In genomic region chr8:88417307-88418095, GRCm38 (mm10) we compare ENCODE assay signal across 11 mouse cellular contexts. TPM values are rescaled to one million over a fixed set of nuclear protein-coding genes. Genes with fewer than 3 reads are reported as not detected.
DNase-seq lines count a peak whose midpoint lies in the region; ATAC-seq and TF ChIP-seq lines count a peak whose summit lies in the region.
"Had no signal": no experiment of that assay in that cellular context is flagged by ENCODE, and none has a peak within 500 bp of the region (broad histone marks: within the 10 kb centered on the region; RNA-seq: fewer than 3 reads in every experiment).

No protein-coding gene starts in this region.

- 35% methylated on average over 13 of the region's 13 CpGs for WGBS in midbrain, embryonic 14.5 days
- 42% methylated on average over 13 of the region's 13 CpGs for WGBS in midbrain, embryonic 11.5 days
- 20% methylated on average over 13 of the region's 13 CpGs for WGBS in forebrain, embryonic 16.5 days
- 71% methylated on average over 13 of the region's 13 CpGs for WGBS in stomach, postnatal 0 days

- 0 out of 2 replicates have a peak, but pooled peaks cover 4% of the 10 kb centered on the region for H3K4me1 ChIP-seq in midbrain, embryonic 14.5 days (ENCODE audit: control insufficient read depth, insufficient read depth, low read length)
- H3K4me1 ChIP-seq in midbrain, embryonic 11.5 days (ENCODE audit: control insufficient read depth, insufficient read depth, low read length): no peaks in the 10 kb centered on the region
- H3K4me1 ChIP-seq in forebrain, embryonic 16.5 days (replicated peaks; ENCODE audit: control insufficient read depth, insufficient read depth, low read length): peaks cover 9% of the 10 kb centered on the region
- no peaks in the 10 kb centered on the region for H3K4me1 ChIP-seq in stomach, postnatal 0 days (replicated peaks; ENCODE audit: control insufficient read depth, insufficient read depth)

- no peak for TF ChIP-seq EP300 in stomach, postnatal 0 days (optimal IDR thresholded peaks at IDR 0.05)

- no peak overlapping the region for H3K9ac ChIP-seq in midbrain, embryonic 14.5 days (replicated peaks; ENCODE audit: low read length)
- H3K9ac ChIP-seq in midbrain, embryonic 11.5 days (ENCODE audit: low read length): no peak overlapping the region
- H3K9ac ChIP-seq in forebrain, embryonic 16.5 days (replicated peaks; ENCODE audit: low read depth, low read length): no peak overlapping the region
- H3K9ac ChIP-seq in stomach, postnatal 0 days (ENCODE audit: low read length): no peak overlapping the region
- H3K9ac ChIP-seq: liver, embryonic 14.5 days had no signal

- no peak overlapping the region for H3K27ac ChIP-seq in midbrain, embryonic 14.5 days (replicated peaks; ENCODE audit: low read depth, low read length)
- no peak overlapping the region for H3K27ac ChIP-seq in midbrain, embryonic 11.5 days (ENCODE audit: low read depth, low read length)
- no peak overlapping the region for H3K27ac ChIP-seq in forebrain, embryonic 16.5 days (ENCODE audit: low read length)
- no peak overlapping the region for H3K27ac ChIP-seq in stomach, postnatal 0 days (replicated peaks)
- H3K27ac ChIP-seq: liver, embryonic 14.5 days had no signal

- H3K9me3 ChIP-seq in midbrain, embryonic 14.5 days (ENCODE audit: control insufficient read depth, low read length): no peaks in the 10 kb centered on the region
- H3K9me3 ChIP-seq in midbrain, embryonic 11.5 days (ENCODE audit: control insufficient read depth, low read length): no peaks in the 10 kb centered on the region
- H3K9me3 ChIP-seq in forebrain, embryonic 16.5 days (ENCODE audit: control insufficient read depth, low read length): no peaks in the 10 kb centered on the region
- H3K9me3 ChIP-seq in stomach, postnatal 0 days (ENCODE audit: control insufficient read depth, low read length): no peaks in the 10 kb centered on the region

- H3K4me3 ChIP-seq in midbrain, embryonic 14.5 days (replicated peaks; ENCODE audit: low read depth, low read length): no peak overlapping the region
- no peak overlapping the region for H3K4me3 ChIP-seq in midbrain, embryonic 11.5 days (ENCODE audit: low read depth, low read length)
- no peak overlapping the region for H3K4me3 ChIP-seq in forebrain, embryonic 16.5 days (replicated peaks; ENCODE audit: low read length)
- H3K4me3 ChIP-seq in stomach, postnatal 0 days (ENCODE audit: low read depth, low read length): no peak overlapping the region
- H3K4me3 ChIP-seq: myocyte had no signal

- no peak for TF ChIP-seq CTCF in stomach, postnatal 0 days (IDR thresholded peaks at IDR 0.05; ENCODE audit: low read depth)

- no peaks in the 10 kb centered on the region for H3K27me3 ChIP-seq in midbrain, embryonic 14.5 days (ENCODE audit: control insufficient read depth, insufficient read depth, low read length)
- H3K27me3 ChIP-seq in midbrain, embryonic 11.5 days (ENCODE audit: control insufficient read depth, insufficient read depth, low read length): no peaks in the 10 kb centered on the region
- no peaks in the 10 kb centered on the region for H3K27me3 ChIP-seq in forebrain, embryonic 16.5 days (replicated peaks; ENCODE audit: control insufficient read depth, insufficient read depth, low read length)
- H3K27me3 ChIP-seq in stomach, postnatal 0 days (ENCODE audit: control insufficient read depth, insufficient read depth, low read length): no peaks in the 10 kb centered on the region

- DNase-seq in midbrain, embryonic 14.5 days: peak; percentile 20
- DNase-seq in midbrain, embryonic 11.5 days (ENCODE audit: low spot score, missing footprints): no peak
- peak; percentile 55 to 75 for DNase-seq in left cerebral cortex, adult 18-20 months (ENCODE audit: low spot score in 2 of 2)
- DNase-seq in right cerebral cortex, postnatal 4 days: peak; percentile 32
- DNase-seq in adrenal gland, adult 8-10 months: no peak
- DNase-seq in stomach, postnatal 0 days (ENCODE audit: low spot score): no peak
- no peak for DNase-seq in ovary, postnatal 14 days (ENCODE audit: low spot score)
- DNase-seq: adrenal gland, adult 2 months had no signal

- ATAC-seq in midbrain, embryonic 14.5 days (ENCODE audit: low FRiP score, low TSS enrichment): no peak
- ATAC-seq in midbrain, embryonic 11.5 days (ENCODE audit: low FRiP score): no peak
- ATAC-seq in forebrain, embryonic 16.5 days: peak; percentile 86
- ATAC-seq in stomach, postnatal 0 days (ENCODE audit: low FRiP score, low TSS enrichment): no peak

- no peaks in the 10 kb centered on the region for H3K36me3 ChIP-seq in midbrain, embryonic 14.5 days (ENCODE audit: control insufficient read depth, insufficient read depth, low read length)
- H3K36me3 ChIP-seq in midbrain, embryonic 11.5 days (ENCODE audit: control insufficient read depth, insufficient read depth, low read length): no peaks in the 10 kb centered on the region
- no peaks in the 10 kb centered on the region for H3K36me3 ChIP-seq in forebrain, embryonic 16.5 days (ENCODE audit: control insufficient read depth, insufficient read depth)
- no peaks in the 10 kb centered on the region for H3K36me3 ChIP-seq in stomach, postnatal 0 days (ENCODE audit: control insufficient read depth, insufficient read depth, low read length)

- H3K4me2 ChIP-seq in midbrain, embryonic 14.5 days (ENCODE audit: low read length): no peak overlapping the region
- no peak overlapping the region for H3K4me2 ChIP-seq in midbrain, embryonic 11.5 days
- no peak overlapping the region for H3K4me2 ChIP-seq in forebrain, embryonic 16.5 days (ENCODE audit: low read length)
- no peak overlapping the region for H3K4me2 ChIP-seq in stomach, postnatal 0 days (replicated peaks; ENCODE audit: low read depth)

RNA-seq across cellular contexts. Expression of gene Brd7, which starts 55.5 kb away (rescaled TPM):
- 60.3 and 82.5 TPM in 2 replicates for polyA plus RNA-seq in midbrain, embryonic 14.5 days (2014; fragmentation: Nextera tagmentation; extraction: Ambion mirVana)
- 85.7 and 89.2 TPM in 2 replicates for polyA plus RNA-seq in midbrain, embryonic 11.5 days (2014; fragmentation: Nextera tagmentation; extraction: Ambion mirVana)
- polyA plus RNA-seq in forebrain, embryonic 16.5 days (2015; fragmentation: Nextera tagmentation; extraction: Ambion mirVana): 64.0 and 72.2 TPM in 2 replicates
- 10 to 100 TPM; 51.1 to 53.5 TPM for total RNA-seq in left cerebral cortex, adult 18-20 months (2021)
- 10 to 100 TPM; 58.0 to 82.4 (median 64.5) TPM for total RNA-seq in adrenal gland, adult 8-10 months (2022)
- polyA plus RNA-seq in stomach, postnatal 0 days (2015; fragmentation: Nextera tagmentation; extraction: Ambion mirVana): 39.7 and 42.5 TPM in 2 replicates

Comparison
In these comparisons a context has a peak if more than half of its experiments do, and no peak if none do; other contexts are left out.
1. DNase-seq: peak in midbrain, embryonic 14.5 days (single experiment), left cerebral cortex, adult 18-20 months (2 of 2) and right cerebral cortex, postnatal 4 days (single experiment); none in midbrain, embryonic 11.5 days (single experiment), adrenal gland, adult 8-10 months (single experiment), stomach, postnatal 0 days (single experiment) and ovary, postnatal 14 days (single experiment).